Mouse (Mus musculus) skeletal muscle tissue, adult 2 months (tissue): Measurements from ENCODE around the gene Slc2a4.

Experiments
- DNase-seq: peaks from one replicate; pipeline ENCODE4 v3.0.0-alpha.2; 2012; ENCODE audit warnings: low read depth, low spot score

Gene Slc2a4

GRCm38 (mm10) chr11:69901406-69901846 lies 46.6 kb downstream of the Slc2a4 start:
- peak; percentile 99 for DNase-seq

GRCm38 (mm10) chr11:69900471-69901405 lies 47.2 kb downstream of the Slc2a4 start, which contains the start of the genes 2810408A11Rik and Neurl4:
Gene 2810408A11Rik (minus strand): TSS chr11:69900987.
Gene Neurl4 (plus strand): TSS chr11:69901072.
- peak; percentile 92 for DNase-seq

GRCm38 (mm10) chr11:69899870-69900269 lies 48.1 kb downstream of the Slc2a4 start:
- no peak for DNase-seq

- no peak for DNase-seq
Measured at GRCm38 (mm10) chr11:69895291-69895690, 52.7 kb downstream of the Slc2a4 start, which contains the start of gene Acap1. Gene Acap1 (minus strand): TSS chr11:69895539.

- no peak for DNase-seq
Measured at GRCm38 (mm10) chr11:69894671-69895070, 53.3 kb downstream of the Slc2a4 start.
